Mouse (Mus musculus) hindbrain, embryonic 16.5 days (tissue): ENCODE data around the gene Plod2. TPM values are rescaled to one million over a fixed set of nuclear protein-coding genes. Genes with fewer than 3 reads are reported as not detected.
A peak's percentile ranks its signal among the peaks of the same experiment; 100 is the strongest.

Experiments
- ATAC-seq: fragments of 200-750 bp; cut with Nextera tagmentation; 2 replicates; pipeline ENCODE4 v1.8.0; 2017; ENCODE audit warnings: moderate TSS enrichment, moderate library complexity
- H3K27ac ChIP-seq: fragments of 300-500 bp; sonication (generic); 2 replicates; pipeline ENCODE4 v1.5.1; 2014; ENCODE audit warnings: low read depth, mild to moderate bottlenecking, control low read depth, low read length, moderate library complexity
- H3K27me3 ChIP-seq: fragments of 300-500 bp; sonication (generic); replicated peaks from 2 replicates; pipeline ENCODE4 v1.6.1; 2014; ENCODE audit warnings: low read length; ENCODE audit not compliant: control insufficient read depth, insufficient read depth
- H3K36me3 ChIP-seq: fragments of 300-500 bp; sonication (generic); 2 replicates; pipeline ENCODE4 v1.6.1; 2014; ENCODE audit warnings: mild to moderate bottlenecking, low read length, moderate library complexity, mixed read lengths; ENCODE audit not compliant: control insufficient read depth, insufficient read depth
- H3K4me1 ChIP-seq: fragments of 300-500 bp; sonication (generic); 2 replicates; pipeline ENCODE4 v1.6.1; 2014; ENCODE audit warnings: low read depth, low read length; ENCODE audit not compliant: control insufficient read depth, insufficient read depth
- H3K4me2 ChIP-seq: fragments of 300-500 bp; sonication (generic); 2 replicates; pipeline ENCODE4 v1.6.1; 2014; ENCODE audit warnings: mild to moderate bottlenecking, low read length, control low read depth, moderate library complexity
- H3K4me3 ChIP-seq: fragments of 300-500 bp; sonication (generic); 2 replicates; pipeline ENCODE4 v1.5.1; 2014; ENCODE audit warnings: mild to moderate bottlenecking, low read length, control low read depth, moderate library complexity
- H3K9ac ChIP-seq: fragments of 300-500 bp; sonication (generic); 2 replicates; pipeline ENCODE4 v1.6.1; 2014; ENCODE audit warnings: low read depth, mild to moderate bottlenecking, control low read depth, low read length, moderate library complexity
- H3K9me3 ChIP-seq: fragments of 300-500 bp; sonication (generic); 2 replicates; pipeline ENCODE4 v1.6.1; 2014; ENCODE audit warnings: mild to moderate bottlenecking, low read length, moderate library complexity; ENCODE audit not compliant: control insufficient read depth
- WGBS: fragments of 180-500 bp; shearing (Covaris S2); extraction: QIAGEN DNeasy Blood & Tissue Kit; methylation state at CpG from one replicate; pipeline ENCODE4 v1.1.7; 2014; 5-methylcytosine and 5-hydroxymethylcytosine counted together
- polyA plus RNA-seq: library from polyadenylated mRNA; unstranded; fragments of >200 nt; fragmentation: Nextera tagmentation; extraction: Ambion mirVana; gene quantifications from 2 replicates; pipeline ENCODE4 v1.2.1, GENCODE M21; 2015

Plod2 gene
- polyA plus RNA-seq, 1 experiment from 2014 or later, result 11.8 TPM

- no peak for ATAC-seq
- Histone ChIP-seq H3K27me3 (no peaks in the 10 kb centered on the region), H3K4me2 (no peak overlapping the region), H3K4me1 (no peaks in the 10 kb centered on the region), H3K9ac (no peak overlapping the region), H3K4me3 (no peak overlapping the region), H3K36me3 (peaks cover 2% of the 10 kb centered on the region; the same call in 1 of the 2 replicates), H3K27ac (no peak overlapping the region), H3K9me3 (no peaks in the 10 kb centered on the region)
- WGBS, result 67% methylated on average over 5 of the region's 5 CpGs
These were observed 59.5 kb downstream of the Plod2 start for GRCm38 (mm10) chr9:92601551-92601950.

GRCm38 (mm10) chr9:92603541-92603940, 61.5 kb downstream of the Plod2 start:
- no peak for ATAC-seq
- Histone ChIP-seq H3K4me2 (no peak overlapping the region), H3K36me3 (peaks cover 2% of the 10 kb centered on the region; the same call in 1 of the 2 replicates)

DNA sequence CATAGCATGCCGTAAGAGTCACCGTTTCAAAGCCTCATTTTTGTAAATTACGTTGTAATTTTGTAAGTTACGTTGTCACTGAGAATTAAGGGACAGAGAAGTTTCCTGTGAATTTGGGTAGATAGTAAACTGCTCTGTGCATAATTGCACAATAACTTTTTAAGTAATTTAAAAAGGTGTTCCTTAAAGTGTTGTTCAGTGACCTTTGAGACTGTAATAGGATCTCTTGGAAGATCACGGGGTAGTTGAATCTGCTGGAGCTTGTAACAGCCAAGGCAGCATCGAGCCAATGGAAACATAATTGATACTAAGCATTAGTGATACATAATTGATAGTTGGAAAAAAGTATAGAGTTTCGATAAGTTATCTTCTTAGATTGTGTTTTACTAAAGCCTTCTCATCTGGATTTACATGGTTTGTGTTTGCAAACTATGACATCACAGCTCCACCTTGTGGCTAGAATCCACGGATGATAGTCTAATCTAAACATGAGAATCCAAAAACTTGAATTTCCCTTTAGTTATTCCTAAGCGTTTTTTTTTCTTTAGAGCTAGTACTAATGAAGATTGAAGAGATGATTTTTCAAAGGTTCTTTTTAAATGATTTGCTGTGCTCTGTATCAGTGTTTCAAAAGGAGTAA, 68.7 kb downstream of the Plod2 start:
- peak; percentile 60; the same call in 1 of the 2 replicates for ATAC-seq
- H3K4me2 ChIP-seq, result no peak overlapping the region
- H3K9me3 ChIP-seq, result no peaks in the 10 kb centered on the region
- H3K27ac ChIP-seq, result no peak overlapping the region
- H3K4me3 ChIP-seq, result no peak overlapping the region
- WGBS, result 69% methylated on average over 9 of the region's 9 CpGs
- H3K36me3 ChIP-seq, result no peaks in the 10 kb centered on the region
- no peaks in the 10 kb centered on the region for H3K27me3 ChIP-seq
- no peaks in the 10 kb centered on the region for H3K4me1 ChIP-seq
- H3K9ac ChIP-seq, result no peak overlapping the region

More at GRCm38 (mm10) chr9:92603541-92603940, 61.5 kb downstream of the Plod2 start:
- Histone ChIP-seq H3K9me3 (no peaks in the 10 kb centered on the region), H3K27me3 (no peaks in the 10 kb centered on the region), H3K9ac (no peak overlapping the region), H3K4me1 (no peaks in the 10 kb centered on the region), H3K4me3 (no peak overlapping the region), H3K27ac (no peak overlapping the region)
- WGBS, result 78% methylated on average over 4 of the region's 4 CpGs

- Histone ChIP-seq H3K36me3 (no peaks in the 10 kb centered on the region), H3K9me3 (no peaks in the 10 kb centered on the region), H3K27ac (no peak overlapping the region), H3K4me1 (no peaks in the 10 kb centered on the region), H3K9ac (no peak overlapping the region), H3K27me3 (no peaks in the 10 kb centered on the region), H3K4me3 (no peak overlapping the region), H3K4me2 (no peak overlapping the region)
- ATAC-seq, result no peak
- WGBS, result 90% methylated on average over 15 of the region's 15 CpGs
These were observed 70.6 kb downstream of the Plod2 start for GRCm38 (mm10) chr9:92612641-92613040.

- no peaks in the 10 kb centered on the region for H3K36me3 ChIP-seq
- no peak overlapping the region for H3K4me3 ChIP-seq
- WGBS, result 71% methylated on average over 8 of the region's 8 CpGs
- H3K9ac ChIP-seq, result no peak overlapping the region
- no peaks in the 10 kb centered on the region for H3K9me3 ChIP-seq
- no peak for ATAC-seq
- H3K4me1 ChIP-seq, result no peaks in the 10 kb centered on the region
- no peak overlapping the region for H3K27ac ChIP-seq
- no peaks in the 10 kb centered on the region for H3K27me3 ChIP-seq
- H3K4me2 ChIP-seq, result no peak overlapping the region
These were observed 71.2 kb downstream of the Plod2 start for GRCm38 (mm10) chr9:92613206-92613605.

DNA sequence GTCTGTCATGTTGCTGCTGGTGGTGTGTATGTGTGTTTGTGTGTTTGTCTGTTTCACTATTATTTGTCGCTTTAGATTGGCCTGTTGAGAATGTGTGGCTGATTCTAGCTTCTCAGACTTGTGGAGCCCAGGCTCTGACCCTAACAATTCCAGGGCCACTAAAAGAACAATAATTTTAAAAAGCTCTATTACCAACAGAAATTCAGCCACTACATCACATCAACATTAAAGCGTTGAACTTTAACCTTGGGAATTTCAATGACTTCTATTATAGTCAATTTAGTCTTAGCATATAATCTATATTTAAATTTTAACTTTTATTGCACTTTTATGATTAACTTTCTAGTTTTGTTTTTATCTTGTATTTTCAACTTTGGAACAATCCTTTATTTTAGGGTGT, 74.4 kb downstream of the Plod2 start:
- 92% methylated on average over 2 of the region's 2 CpGs for WGBS
- Histone ChIP-seq H3K36me3 (no peaks in the 10 kb centered on the region), H3K4me2 (no peak overlapping the region), H3K4me3 (no peak overlapping the region), H3K27me3 (no peaks in the 10 kb centered on the region), H3K4me1 (no peaks in the 10 kb centered on the region), H3K9me3 (no peaks in the 10 kb centered on the region), H3K9ac (no peak overlapping the region), H3K27ac (no peak overlapping the region)
- no peak for ATAC-seq

DNA sequence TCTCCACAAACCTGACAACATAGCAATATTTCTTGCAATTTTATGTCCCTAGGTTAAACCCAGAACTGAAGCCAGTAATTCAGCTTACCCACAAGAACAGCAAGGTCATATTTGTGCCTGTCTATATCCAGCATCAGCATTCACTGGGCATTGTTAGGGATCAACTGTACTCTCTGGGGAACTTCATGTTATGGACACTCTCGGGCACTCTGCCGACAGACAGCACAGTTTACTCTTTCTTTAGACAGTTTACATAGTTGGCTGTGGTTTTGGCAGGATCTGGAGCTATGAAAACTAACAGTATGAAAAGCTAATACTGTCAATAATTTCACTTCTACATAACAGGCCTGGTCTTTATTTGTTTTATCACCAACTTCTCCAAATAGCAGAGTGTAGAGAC, 75.4 kb downstream of the Plod2 start:
- no peaks in the 10 kb centered on the region for H3K36me3 ChIP-seq
- WGBS, result 92% methylated on average over 2 of the region's 2 CpGs
- H3K4me3 ChIP-seq, result no peak overlapping the region
- H3K4me1 ChIP-seq, result no peaks in the 10 kb centered on the region
- no peaks in the 10 kb centered on the region for H3K9me3 ChIP-seq
- H3K27me3 ChIP-seq, result no peaks in the 10 kb centered on the region
- no peak overlapping the region for H3K27ac ChIP-seq
- H3K9ac ChIP-seq, result no peak overlapping the region
- H3K4me2 ChIP-seq, result no peak overlapping the region
- no peak for ATAC-seq

GRCm38 (mm10) chr9:92620088-92620487, 78.1 kb downstream of the Plod2 start:
- Histone ChIP-seq H3K4me2 (no peak overlapping the region), H3K4me3 (no peak overlapping the region), H3K4me1 (no peaks in the 10 kb centered on the region), H3K9ac (no peak overlapping the region), H3K27ac (no peak overlapping the region), H3K27me3 (no peaks in the 10 kb centered on the region), H3K9me3 (no peaks in the 10 kb centered on the region), H3K36me3 (no peaks in the 10 kb centered on the region)
- 91% methylated on average over 1 of the region's 1 CpGs for WGBS
- no peak for ATAC-seq

DNA sequence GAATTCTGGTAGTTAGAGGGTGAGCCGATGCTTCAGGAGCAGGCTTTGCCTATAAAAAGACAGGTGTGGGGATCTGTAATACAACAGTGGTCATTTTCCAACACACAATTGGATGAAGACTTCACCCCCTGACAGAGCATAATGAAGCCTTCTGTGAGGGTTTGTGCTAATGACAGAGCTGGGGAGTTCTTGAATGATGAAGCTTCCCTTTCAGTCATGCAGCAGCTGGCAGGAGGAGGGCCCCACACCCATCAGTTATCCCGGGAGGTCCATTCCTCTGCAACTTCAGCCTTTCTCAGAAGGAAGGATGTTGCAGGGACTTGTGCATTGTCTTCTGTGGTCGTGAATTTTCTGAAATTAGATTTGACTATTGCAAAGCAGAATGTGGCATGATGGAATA, 79.2 kb downstream of the Plod2 start:
- Histone ChIP-seq H3K4me3 (no peak overlapping the region), H3K36me3 (no peaks in the 10 kb centered on the region), H3K9ac (no peak overlapping the region), H3K4me1 (no peaks in the 10 kb centered on the region), H3K4me2 (no peak overlapping the region), H3K27me3 (no peaks in the 10 kb centered on the region), H3K27ac (no peak overlapping the region), H3K9me3 (no peaks in the 10 kb centered on the region)
- no peak for ATAC-seq
- WGBS, result 35% methylated on average over 3 of the region's 3 CpGs
